Mouse (Mus musculus) MEL (cell line): ENCODE data around the gene Wdr26.

ENCODE experiments used
- BHLHE40 ChIP-seq: IDR thresholded peaks from 2 replicates; pipeline ENCODE4 v1.6.1; 2012; ENCODE audit warnings: low read depth, mild to moderate bottlenecking, inconsistent platforms, low read length, improper control_type of control experiment, borderline replicate concordance
- CTCF ChIP-seq, 3 experiments: IDR thresholded peaks in 2 of 3; conservative IDR thresholded peaks in 1 of 3; 2 replicates each; pipeline ENCODE4 v1.5.1; 2011 to 2012; ENCODE audit warnings: low read length in 3 of 3, low read depth in 2 of 3, mild to moderate bottlenecking in 2 of 3, improper control_type of control experiment in 1 of 3, inconsistent platforms in 1 of 3, mixed read lengths in 1 of 3, moderate library complexity in 1 of 3; ENCODE audit not compliant: control insufficient read depth in 1 of 3, insufficient read depth in 1 of 3, poor library complexity in 1 of 3, severe bottlenecking in 1 of 3
- E2F4 ChIP-seq: IDR thresholded peaks from 2 replicates; pipeline ENCODE4 v1.6.1; 2011; ENCODE audit warnings: low read depth, low read length, improper control_type of control experiment, borderline replicate concordance
- EP300 ChIP-seq, 2 experiments: IDR thresholded peaks; 2 replicates each; pipeline ENCODE4 v1.6.1; 2011; ENCODE audit warnings: improper control_type of control experiment in 2 of 2, low read length in 2 of 2, low read depth in 1 of 2, mild to moderate bottlenecking in 1 of 2
- GATA1 ChIP-seq: IDR thresholded peaks from 2 replicates; pipeline ENCODE4 v1.6.1; 2011; ENCODE audit warnings: low read depth, low read length, improper control_type of control experiment
- JUND ChIP-seq: IDR thresholded peaks from 2 replicates; pipeline ENCODE4 v1.6.1; 2011; ENCODE audit warnings: low read depth, mild to moderate bottlenecking, improper control_type of control experiment, low read length
- MAX ChIP-seq: IDR thresholded peaks from 2 replicates; pipeline ENCODE4 v1.6.1; 2011; ENCODE audit warnings: low read length, improper control_type of control experiment
- NELFE ChIP-seq: IDR thresholded peaks from 2 replicates; pipeline ENCODE4 v1.6.1; 2011; ENCODE audit warnings: low read depth, low read length, improper control_type of control experiment
- POLR2A ChIP-seq, 2 experiments: IDR thresholded peaks; 2 replicates each; pipeline ENCODE4 v1.6.1; 2011 to 2012; ENCODE audit warnings: low read length in 2 of 2, mild to moderate bottlenecking in 2 of 2, control low read depth in 1 of 2, improper control_type of control experiment in 1 of 2, low read depth in 1 of 2, moderate library complexity in 1 of 2; ENCODE audit not compliant: control insufficient read depth in 1 of 2, insufficient read depth in 1 of 2, poor library complexity in 1 of 2
- RAD21 ChIP-seq: IDR thresholded peaks from 2 replicates; pipeline ENCODE4 v1.6.1; 2011; ENCODE audit warnings: mild to moderate bottlenecking, low read depth, low read length, improper control_type of control experiment
- TAL1 ChIP-seq: IDR thresholded peaks from 2 replicates; pipeline ENCODE4 v1.6.1; 2012; ENCODE audit warnings: mild to moderate bottlenecking, inconsistent platforms, low read length, moderate library complexity, mixed read lengths
- TCF12 ChIP-seq: IDR thresholded peaks from 2 replicates; pipeline ENCODE4 v1.6.1; 2014; ENCODE audit warnings: low read depth, mild to moderate bottlenecking, inconsistent platforms, low read length, improper control_type of control experiment, moderate library complexity
- ZKSCAN1 ChIP-seq: IDR thresholded peaks from 2 replicates; pipeline ENCODE4 v1.6.1; 2012; ENCODE audit warnings: low read depth, mild to moderate bottlenecking, inconsistent platforms, low read length, improper control_type of control experiment, moderate library complexity
- ZMIZ1 ChIP-seq: IDR thresholded peaks from 2 replicates; pipeline ENCODE4 v1.6.1; 2012; ENCODE audit warnings: low read depth, mild to moderate bottlenecking, inconsistent platforms, low read length, improper control_type of control experiment, moderate library complexity

DNA sequence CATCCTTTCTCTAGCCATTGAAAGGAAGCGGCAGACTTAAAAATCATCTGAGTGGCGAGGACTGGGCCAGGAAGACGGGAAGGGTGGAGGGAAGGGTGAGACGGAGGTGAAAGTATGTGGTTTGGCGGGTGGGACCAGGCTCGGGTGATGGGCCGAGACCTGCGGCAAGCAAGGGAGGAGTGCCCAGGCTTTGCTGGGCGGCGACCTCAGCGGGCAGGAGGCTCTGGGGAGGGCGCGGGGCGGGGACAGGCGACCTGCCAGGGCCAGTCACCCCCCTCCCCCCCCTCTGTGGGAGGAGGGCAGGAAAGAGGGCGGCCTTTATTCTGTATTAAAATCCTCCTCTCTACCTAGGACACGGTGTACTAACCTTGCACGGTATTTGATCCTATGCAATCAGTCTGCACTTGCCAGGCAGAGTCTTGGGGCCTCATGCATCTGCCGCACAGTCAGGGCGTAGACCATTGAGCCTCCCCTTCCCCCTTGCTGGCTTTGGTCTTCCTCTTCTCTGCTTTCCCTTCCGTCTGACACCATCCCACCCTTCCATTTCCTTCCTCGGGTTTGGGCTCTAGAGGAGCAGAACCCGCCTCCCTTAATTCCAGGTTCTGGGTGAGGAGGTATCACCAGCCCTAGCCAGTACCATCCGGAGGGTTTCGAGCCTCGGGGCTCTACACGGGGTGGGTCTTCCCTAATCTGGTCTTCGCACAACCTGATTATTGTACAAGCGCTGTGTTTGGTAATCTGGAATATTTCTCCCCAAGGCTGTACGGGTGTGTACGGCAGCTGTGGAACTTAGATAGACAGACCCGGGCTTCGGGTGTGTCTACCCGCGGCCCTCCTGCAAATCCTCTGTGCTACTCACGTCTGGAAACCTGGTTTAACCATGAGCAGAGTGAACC, 45.1 kb upstream of the Wdr26 start:
- TF ChIP-seq ZMIZ1 (no peak), POLR2A (IDR thresholded peaks at IDR 0.05; ENCODE audit: control insufficient read depth in 1 of 2, insufficient read depth in 1 of 2, low read depth in 1 of 2, low read length in 2 of 2, poor library complexity in 1 of 2) (peak in 1 of 2 experiments; percentile 52; a peak in 1 of 4 replicates), JUND (no peak), GATA1 (peak; percentile 73; the same call in 1 of the 2 replicates), ZKSCAN1 (no peak), TAL1 (peak; percentile 92), CTCF (IDR thresholded peaks at IDR 0.05 in 2 of 3, conservative IDR thresholded peaks at IDR 0.05 in 1 of 3; ENCODE audit: control insufficient read depth in 1 of 3, insufficient read depth in 1 of 3, low read depth in 2 of 3, low read length in 3 of 3, poor library complexity in 1 of 3, severe bottlenecking in 1 of 3) (no peak), NELFE (peak; percentile 11), BHLHE40 (no peak), RAD21 (no peak), TCF12 (peak; percentile 93), MAX (no peak), EP300 (IDR thresholded peaks at IDR 0.05; ENCODE audit: low read depth in 1 of 2, low read length in 2 of 2) (peak; percentile 65 to 91), E2F4 (no peak)
